Mouse (Mus musculus) forebrain, embryonic 16.5 days (tissue): ENCODE results near the gene Pcp4. TPM values are rescaled to one million over a fixed set of nuclear protein-coding genes. Genes with fewer than 3 reads are reported as not detected.
A peak's percentile ranks its signal among the peaks of the same experiment; 100 is the strongest.
"Not testable (repeated sequence)": the region's sequence is repeated elsewhere in the genome, so short reads cannot be mapped to it uniquely, and the experiment has no call there.

Experiments used
- ATAC-seq: fragments of 200-750 bp; cut with Nextera tagmentation; 2 replicates; pipeline ENCODE4 v1.8.0; 2017; ENCODE audit warnings: mild to moderate bottlenecking, moderate library complexity
- H3K27ac ChIP-seq: fragments of 300-500 bp; sonication (generic); 2 replicates; pipeline ENCODE4 v1.5.1; 2014; ENCODE audit warnings: low read length, control low read depth
- H3K27me3 ChIP-seq: fragments of 300-500 bp; sonication (generic); replicated peaks from 2 replicates; pipeline ENCODE4 v1.6.1; 2014; ENCODE audit warnings: low read length; ENCODE audit not compliant: control insufficient read depth, insufficient read depth
- H3K36me3 ChIP-seq: fragments of 300-500 bp; sonication (generic); 2 replicates; pipeline ENCODE4 v1.6.1; 2014; ENCODE audit not compliant: control insufficient read depth, insufficient read depth
- H3K4me1 ChIP-seq: fragments of 300-500 bp; sonication (generic); replicated peaks from 2 replicates; pipeline ENCODE4 v1.6.1; 2014; ENCODE audit warnings: low read length; ENCODE audit not compliant: control insufficient read depth, insufficient read depth
- H3K4me2 ChIP-seq: fragments of 300-500 bp; sonication (generic); 2 replicates; pipeline ENCODE4 v1.6.1; 2014; ENCODE audit warnings: mild to moderate bottlenecking, low read length, control low read depth
- H3K4me3 ChIP-seq: fragments of 300-500 bp; sonication (generic); replicated peaks from 2 replicates; pipeline ENCODE4 v1.5.1; 2014; ENCODE audit warnings: mild to moderate bottlenecking, low read length, control low read depth
- H3K9ac ChIP-seq: fragments of 300-500 bp; sonication (generic); replicated peaks from 2 replicates; pipeline ENCODE4 v1.6.1; 2014; ENCODE audit warnings: low read depth, low read length, control low read depth
- H3K9me3 ChIP-seq: fragments of 300-500 bp; sonication (generic); 2 replicates; pipeline ENCODE4 v1.6.1; 2016; ENCODE audit warnings: low read length; ENCODE audit not compliant: control insufficient read depth
- WGBS: fragments of 180-500 bp; shearing (Covaris S2); extraction: QIAGEN DNeasy Blood & Tissue Kit; methylation state at CpG from one replicate; pipeline ENCODE4 v1.1.7; 2014; 5-methylcytosine and 5-hydroxymethylcytosine counted together
- polyA plus RNA-seq: library from polyadenylated mRNA; unstranded; fragments of >200 nt; fragmentation: Nextera tagmentation; extraction: Ambion mirVana; gene quantifications from 2 replicates; pipeline ENCODE4 v1.2.1, GENCODE M21; 2015

The Pcp4 gene
- polyA plus RNA-seq, 1 experiment from 2014 or later: 175 TPM

GRCm38 (mm10) chr16:96441826-96442225 lies 25.6 kb upstream of the Pcp4 start:
- Histone ChIP-seq H3K27me3 (no peaks in the 10 kb centered on the region), H3K27ac (no peak overlapping the region), H3K9ac (no peak overlapping the region), H3K36me3 (no peaks in the 10 kb centered on the region), H3K9me3 (no peaks in the 10 kb centered on the region), H3K4me3 (no peak overlapping the region), H3K4me2 (no peak overlapping the region), H3K4me1 (no peaks in the 10 kb centered on the region)
- 87% methylated on average over 3 of the region's 3 CpGs for WGBS
- ATAC-seq: no peak

- Histone ChIP-seq H3K4me3 (no peak within 1 kb of the TSS), H3K9ac (no peak within 1 kb of the TSS), H3K27ac (no peak within 1 kb of the TSS), H3K4me1 (no peaks in the 10 kb centered on the region), H3K36me3 (no peaks in the 10 kb centered on the region), H3K27me3 (no peaks in the 10 kb centered on the region), H3K4me2 (no peak within 1 kb of the TSS), H3K9me3 (no peaks in the 10 kb centered on the region)
- WGBS: 88% methylated on average over 2 of the region's 2 CpGs
- ATAC-seq: no peak
Measured at GRCm38 (mm10) chr16:96443468-96443867, 23.9 kb upstream of the Pcp4 start, which contains the start of gene Itgb2l. TSS of gene Itgb2l (minus strand) at chr16:96443619.

GRCm38 (mm10) chr16:96450871-96451270 lies 16.5 kb upstream of the Pcp4 start:
- H3K27ac ChIP-seq, H3K9me3 ChIP-seq, H3K27me3 ChIP-seq, H3K4me3 ChIP-seq, H3K4me2 ChIP-seq, H3K9ac ChIP-seq, ATAC-seq, H3K36me3 ChIP-seq, H3K4me1 ChIP-seq: not testable (repeated sequence)
- WGBS: 94% methylated on average over 12 of the region's 16 CpGs

- H3K9ac ChIP-seq: no peak overlapping the region
- H3K36me3 ChIP-seq: no peaks in the 10 kb centered on the region
- no peaks in the 10 kb centered on the region for H3K9me3 ChIP-seq
- H3K4me2 ChIP-seq: no peak overlapping the region
- H3K4me3 ChIP-seq: no peak overlapping the region
- no peak for ATAC-seq
- no peaks in the 10 kb centered on the region for H3K4me1 ChIP-seq
- no peak overlapping the region for H3K27ac ChIP-seq
- no peaks in the 10 kb centered on the region for H3K27me3 ChIP-seq
Measured at GRCm38 (mm10) chr16:96454086-96454485, 13.3 kb upstream of the Pcp4 start.

- H3K4me1 ChIP-seq: peaks cover 3% of the 10 kb centered on the region; the same call in 1 of the 2 replicates
- no peak overlapping the region for H3K27ac ChIP-seq
- H3K27me3 ChIP-seq: no peaks in the 10 kb centered on the region
- no peak overlapping the region for H3K4me3 ChIP-seq
- no peak overlapping the region for H3K9ac ChIP-seq
- H3K4me2 ChIP-seq: no peak overlapping the region
- 91% methylated on average over 5 of the region's 5 CpGs for WGBS
- ATAC-seq: no peak
- no peaks in the 10 kb centered on the region for H3K9me3 ChIP-seq
- H3K36me3 ChIP-seq: no peaks in the 10 kb centered on the region
Measured at GRCm38 (mm10) chr16:96457612-96458011, 9.8 kb upstream of the Pcp4 start.

GRCm38 (mm10) chr16:96459356-96459755 lies 8.1 kb upstream of the Pcp4 start:
- WGBS: 90% methylated on average over 2 of the region's 2 CpGs
- H3K4me2 ChIP-seq: no peak overlapping the region
- no peak overlapping the region for H3K4me3 ChIP-seq
- no peaks in the 10 kb centered on the region for H3K9me3 ChIP-seq
- no peaks in the 10 kb centered on the region for H3K27me3 ChIP-seq
- no peaks in the 10 kb centered on the region for H3K36me3 ChIP-seq
- H3K9ac ChIP-seq: no peak overlapping the region
- H3K4me1 ChIP-seq: peaks cover 3% of the 10 kb centered on the region; the same call in 1 of the 2 replicates
- no peak overlapping the region for H3K27ac ChIP-seq
- ATAC-seq: no peak

GRCm38 (mm10) chr16:96460788-96461187 lies 6.6 kb upstream of the Pcp4 start:
- WGBS: 25% methylated on average over 3 of the region's 3 CpGs
- Histone ChIP-seq H3K27ac (no peak overlapping the region), H3K4me3 (no peak overlapping the region), H3K9ac (no peak overlapping the region), H3K4me2 (no peak overlapping the region), H3K36me3 (no peaks in the 10 kb centered on the region), H3K9me3 (no peaks in the 10 kb centered on the region), H3K27me3 (no peaks in the 10 kb centered on the region), H3K4me1 (peaks cover 3% of the 10 kb centered on the region; the same call in 1 of the 2 replicates)
- ATAC-seq: no peak

GRCm38 (mm10) chr16:96468011-96468410 lies 605 bp downstream of the Pcp4 start:
- Histone ChIP-seq H3K9ac (no peak overlapping the region), H3K4me1 (peaks cover 26% of the 10 kb centered on the region), H3K27ac (0 out of 2 replicates have a peak overlapping the region, but pooled peaks have one; percentile 41), H3K9me3 (no peaks in the 10 kb centered on the region), H3K4me2 (peak overlapping the region; percentile 44), H3K4me3 (peak overlapping the region; percentile 29), H3K36me3 (no peaks in the 10 kb centered on the region), H3K27me3 (no peaks in the 10 kb centered on the region)
- ATAC-seq: peak; percentile 9; the same call in 1 of the 2 replicates
- 28% methylated on average over 4 of the region's 4 CpGs for WGBS

GRCm38 (mm10) chr16:96468698-96469097 lies 1.3 kb downstream of the Pcp4 start:
- H3K36me3 ChIP-seq: no peaks in the 10 kb centered on the region
- H3K9ac ChIP-seq: no peak overlapping the region
- no peaks in the 10 kb centered on the region for H3K27me3 ChIP-seq
- H3K4me1 ChIP-seq: peaks cover 29% of the 10 kb centered on the region
- WGBS: 63% methylated on average over 4 of the region's 4 CpGs
- peak overlapping the region; percentile 25; the same call in 1 of the 2 replicates for H3K4me2 ChIP-seq
- H3K27ac ChIP-seq: no peak overlapping the region
- H3K4me3 ChIP-seq: peak overlapping the region; percentile 18
- ATAC-seq: peak; percentile 81
- H3K9me3 ChIP-seq: no peaks in the 10 kb centered on the region

GRCm38 (mm10) chr16:96469640-96470039 lies 2.2 kb downstream of the Pcp4 start:
- Histone ChIP-seq H3K9me3 (no peaks in the 10 kb centered on the region), H3K4me2 (no peak overlapping the region), H3K27me3 (no peaks in the 10 kb centered on the region), H3K4me3 (no peak overlapping the region), H3K27ac (no peak overlapping the region), H3K36me3 (no peaks in the 10 kb centered on the region), H3K9ac (no peak overlapping the region), H3K4me1 (peaks cover 33% of the 10 kb centered on the region)
- ATAC-seq: no peak
- WGBS: 38% methylated on average over 4 of the region's 4 CpGs
